Mouse (Mus musculus): ENCODE measurements around the gene Pprc1.

Pprc1 gene

DNA sequence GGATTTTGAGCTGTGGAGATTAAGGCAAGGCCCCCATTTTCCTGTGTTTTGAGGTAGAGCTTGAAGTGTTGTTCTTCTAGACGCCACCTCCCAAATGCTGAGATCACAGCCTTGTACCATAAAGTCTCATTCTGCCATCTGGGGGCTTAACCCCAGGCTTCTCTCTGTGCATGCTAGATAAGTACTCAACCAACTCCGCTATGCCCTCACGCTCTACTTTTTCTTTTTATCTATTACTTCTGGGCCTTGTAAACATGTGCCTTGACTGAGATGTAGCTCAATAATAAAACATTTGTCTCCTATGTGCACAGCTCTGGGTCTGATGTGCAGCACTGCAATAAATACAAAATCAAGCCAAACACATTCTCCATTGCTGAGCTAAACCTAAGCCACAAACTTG lies 74.8 kb downstream of the Pprc1 start:
- DNase-seq (ENCODE audit: low read depth, low spot score): no peak

DNA sequence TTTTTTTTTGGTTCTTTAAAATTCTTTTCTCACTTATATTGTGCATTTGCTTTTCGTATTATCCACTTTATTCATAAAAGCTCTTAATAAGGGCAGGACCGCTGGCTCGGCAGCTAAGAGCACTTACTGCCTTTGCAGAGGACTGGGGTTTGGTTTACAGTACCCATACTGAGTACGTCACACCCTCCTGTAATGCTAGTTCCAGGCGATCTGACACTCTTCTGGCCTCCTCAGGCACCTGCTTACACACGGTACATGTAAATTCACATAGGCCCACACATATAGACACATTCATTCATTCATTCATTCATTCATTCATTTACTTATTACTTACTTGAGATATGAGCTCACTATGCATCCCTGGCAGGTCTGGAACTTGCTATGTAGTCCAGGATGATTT lies 76.2 kb downstream of the Pprc1 start:
- DNase-seq (ENCODE audit: low read depth, low spot score): no peak

All from telencephalon, adult 2 months (tissue).